Mouse (Mus musculus) telencephalon, adult 2 months (tissue): ENCODE data around the gene Sema7a.

ENCODE experiments used
- DNase-seq: peaks from one replicate; pipeline ENCODE4 v3.0.0-alpha.2; 2011; ENCODE audit warnings: low read depth, low spot score

Gene Sema7a

GRCm38 (mm10) chr9:57939431-57940348, at the start of gene Sema7a:
TSS of gene Sema7a (plus strand) at chr9:57940112.
- DNase-seq = peak; percentile 72

GRCm38 (mm10) chr9:57900478-57900877, 39.4 kb upstream of the Sema7a start:
- no peak for DNase-seq

GRCm38 (mm10) chr9:57901197-57901596, 38.7 kb upstream of the Sema7a start:
- no peak for DNase-seq

DNA sequence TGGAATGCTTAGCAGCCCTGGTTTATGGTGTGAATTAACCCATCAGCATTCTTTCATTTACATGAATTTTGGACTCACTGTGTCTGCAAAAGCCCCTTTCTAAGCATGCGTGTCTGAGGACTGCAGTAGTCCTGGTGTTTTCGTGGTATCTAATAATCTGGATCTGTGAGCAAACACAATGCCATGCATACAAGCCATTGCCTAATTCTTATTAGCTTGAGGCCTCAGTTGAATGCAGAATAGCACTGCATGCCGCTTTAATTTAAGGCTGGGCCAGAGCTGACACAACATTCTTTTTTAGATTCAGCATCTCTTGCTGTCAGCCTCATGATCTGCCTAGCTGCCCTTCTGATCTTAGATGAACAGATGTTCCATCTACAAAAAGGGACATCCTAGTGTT, 38.3 kb upstream of the Sema7a start:
- no peak for DNase-seq

- DNase-seq = peak; percentile 60
These were observed 37.8 kb upstream of the Sema7a start for GRCm38 (mm10) chr9:57902132-57902531.

- DNase-seq = no peak
These were observed 36.2 kb upstream of the Sema7a start for GRCm38 (mm10) chr9:57903589-57904249.

DNA sequence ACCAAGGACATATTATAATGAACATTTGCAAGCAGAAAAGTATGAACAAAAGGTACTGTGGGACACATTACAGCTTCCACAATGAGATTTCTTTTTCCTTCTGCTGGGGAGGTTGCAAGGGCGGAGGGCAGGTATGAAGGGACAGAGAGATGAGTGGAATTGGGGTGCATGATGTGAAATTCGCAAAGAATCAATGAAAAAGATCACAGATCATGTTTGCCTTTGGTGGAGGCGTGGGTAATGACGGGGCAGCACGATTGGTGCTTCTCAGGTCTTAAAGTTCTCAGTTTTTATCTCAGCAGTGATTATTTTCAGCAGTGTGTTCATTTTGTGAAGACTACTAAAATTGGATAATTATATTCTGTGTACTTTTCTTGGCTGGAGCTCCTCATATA, 35.7 kb upstream of the Sema7a start:
- DNase-seq = no peak

GRCm38 (mm10) chr9:57907206-57907605, 32.7 kb upstream of the Sema7a start:
- DNase-seq = no peak

- DNase-seq = peak; percentile 96
These were observed 29.4 kb upstream of the Sema7a start, which contains the start of gene Ubl7 for GRCm38 (mm10) chr9:57910254-57911160. TSS of gene Ubl7 (plus strand) at chr9:57910979.

- no peak for DNase-seq
These were observed 27.3 kb upstream of the Sema7a start for GRCm38 (mm10) chr9:57912571-57912970.

DNA sequence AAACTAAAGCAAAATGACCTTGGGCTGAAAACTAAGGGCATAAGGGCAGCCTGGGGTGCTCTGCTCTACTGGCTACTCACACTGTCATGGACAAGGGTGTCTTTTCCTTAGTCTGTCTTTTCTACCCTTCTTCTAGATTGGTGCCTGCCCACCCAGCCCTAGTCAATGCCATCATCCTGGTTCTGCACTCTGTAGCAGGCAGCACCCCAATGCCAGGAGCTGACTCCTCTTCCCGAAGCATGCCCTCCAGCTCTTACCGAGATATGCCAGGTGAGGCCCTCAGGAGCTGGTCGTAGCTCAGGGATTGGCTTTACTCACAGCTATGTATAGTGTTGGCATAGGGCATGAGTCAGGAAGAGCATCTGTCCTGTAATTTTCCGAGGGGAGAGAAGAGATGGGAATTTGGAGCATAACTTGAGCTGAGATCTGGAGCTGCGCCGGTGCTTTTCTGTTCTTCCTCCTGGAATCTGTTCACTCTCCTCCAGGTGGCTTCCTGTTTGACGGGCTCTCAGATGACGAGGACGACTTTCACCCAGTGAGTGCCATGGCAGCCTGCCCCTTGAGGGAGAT, 18.3 kb upstream of the Sema7a start:
- DNase-seq = no peak

GRCm38 (mm10) chr9:57922381-57922780, 17.5 kb upstream of the Sema7a start:
- DNase-seq = no peak

DNA sequence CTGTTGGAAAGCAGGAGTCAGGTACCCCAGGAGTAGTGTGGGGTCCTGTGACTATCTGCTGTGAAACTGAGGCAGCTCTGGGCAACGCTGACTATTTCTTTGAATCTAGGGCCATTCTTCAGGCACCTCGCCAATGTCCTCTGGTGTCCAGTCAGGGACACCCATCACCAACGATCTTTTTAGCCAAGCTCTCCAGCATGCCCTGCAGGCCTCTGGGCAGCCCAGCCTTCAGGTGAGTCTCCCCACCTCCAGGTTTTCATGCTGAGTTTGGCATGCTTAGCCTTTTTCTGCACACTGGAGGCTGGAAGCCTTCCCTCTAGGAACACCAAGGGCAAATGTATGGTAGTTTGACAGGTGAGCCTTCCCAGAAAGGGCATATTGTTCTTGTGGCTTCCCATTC, 16.9 kb upstream of the Sema7a start:
- DNase-seq = no peak

DNA sequence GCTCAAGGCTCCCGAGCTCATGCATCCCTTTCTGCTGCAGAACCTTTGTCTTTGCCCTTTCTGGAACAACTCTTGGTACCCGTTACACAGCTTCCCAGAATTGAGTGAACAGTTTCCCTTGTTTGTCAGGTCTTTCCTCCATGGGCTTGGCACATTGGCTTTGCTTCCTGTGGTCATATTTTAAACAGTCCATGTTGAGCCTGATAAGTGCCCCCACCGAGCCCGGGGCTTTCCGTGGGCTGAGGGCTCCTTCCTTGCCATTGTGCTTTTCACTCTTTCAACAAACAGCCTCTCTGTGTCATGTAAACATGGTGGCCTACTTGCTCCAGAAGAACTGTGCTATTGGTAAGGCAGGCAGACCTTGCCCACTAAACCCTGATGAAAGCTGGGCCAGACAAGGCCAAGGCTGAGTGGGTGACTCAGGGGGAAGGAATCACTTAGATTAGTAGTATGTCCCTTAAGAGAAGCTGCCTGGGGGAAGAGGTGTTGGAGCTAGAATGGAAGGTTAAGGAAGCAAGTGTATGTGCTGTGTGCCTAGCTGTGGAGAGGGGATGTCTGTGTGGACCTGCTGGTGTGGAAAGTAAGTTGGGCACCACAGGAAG, 8.6 kb upstream of the Sema7a start:
- DNase-seq = no peak

- DNase-seq = peak; percentile 77
These were observed 7.7 kb upstream of the Sema7a start for GRCm38 (mm10) chr9:57932253-57932652.

DNA sequence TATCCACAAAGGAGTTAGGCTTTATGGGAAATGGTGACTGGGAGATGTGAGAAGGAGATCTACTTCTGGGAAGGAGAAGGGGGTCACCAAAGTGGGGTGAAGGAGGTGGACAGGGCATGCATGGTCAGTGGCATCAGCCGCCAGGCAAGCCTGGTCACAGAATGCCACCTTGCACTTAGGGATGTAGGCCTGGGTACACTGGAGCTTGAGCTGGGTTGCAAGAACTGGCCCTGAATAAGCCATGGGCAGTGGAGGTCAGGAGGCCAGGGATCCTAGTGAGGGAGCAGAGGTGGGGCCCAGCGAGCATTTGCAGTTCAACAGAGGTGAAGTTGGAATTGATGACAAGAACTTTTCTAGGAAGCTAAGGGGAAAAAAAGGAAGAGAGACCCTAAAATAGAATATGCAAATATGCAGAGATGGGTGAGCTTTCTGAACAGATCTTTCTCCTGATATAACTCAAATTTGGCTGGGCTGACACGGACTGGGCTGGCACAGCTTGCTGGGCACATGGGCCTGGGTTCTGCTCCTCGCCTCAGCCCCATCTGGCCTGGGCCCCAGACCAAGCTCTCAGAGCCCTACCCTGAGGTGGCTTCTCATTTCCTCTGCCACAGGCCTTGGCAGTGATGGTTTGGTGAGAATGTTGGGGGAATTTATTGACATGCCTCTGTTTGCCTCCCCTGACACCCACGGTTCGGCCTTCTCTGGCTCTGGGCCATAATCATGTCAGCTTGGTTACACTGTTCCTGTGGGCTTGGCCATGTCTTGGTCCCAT, 6.9 kb upstream of the Sema7a start:
- peak; percentile 80 for DNase-seq

- DNase-seq = no peak
These were observed 4.1 kb upstream of the Sema7a start for GRCm38 (mm10) chr9:57935683-57936437.

- no peak for DNase-seq
These were observed 2.7 kb upstream of the Sema7a start for GRCm38 (mm10) chr9:57937171-57937570.

DNA sequence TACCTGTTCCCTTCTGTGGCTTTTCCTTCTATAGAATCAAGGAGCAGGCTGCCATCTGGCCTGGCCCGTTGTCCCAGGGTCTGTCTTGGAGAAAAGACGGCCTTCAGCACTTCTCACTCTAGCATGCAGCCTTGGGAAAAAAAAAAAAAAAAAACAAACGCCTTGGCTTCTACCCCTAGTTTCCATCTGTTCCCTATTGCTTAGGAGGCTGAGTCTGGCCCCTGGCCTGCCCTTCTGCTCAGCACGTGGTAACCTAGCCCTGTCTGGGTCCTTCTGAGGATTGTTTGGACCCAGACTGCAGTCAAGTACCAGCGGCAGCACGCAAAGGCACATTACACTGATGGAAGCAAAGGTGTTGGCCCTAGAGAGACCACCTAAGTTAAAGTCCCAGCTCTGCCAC, 2.3 kb upstream of the Sema7a start:
- DNase-seq = no peak
